8 mouse cellular contexts compared by ENCODE assay signal in genomic region chr2:174075673-174076432, GRCm38 (mm10). TPM values are rescaled to one million over a fixed set of nuclear protein-coding genes. Genes with fewer than 3 reads are reported as not detected.
DNase-seq lines count a peak whose midpoint lies in the region; ATAC-seq lines count a peak whose summit lies in the region.

TSS of gene Stx16 (plus strand) at chr2:174076308.

- peak; percentile 97 for DNase-seq in NIH3T3 (ENCODE audit: low read depth)
- DNase-seq in cerebellum, postnatal 10 days: peak; percentile 96 to 97
- peak; percentile 85 to 90 for DNase-seq in frontal cortex, postnatal 10 days (ENCODE audit: low spot score in 2 of 2)
- peak; percentile 93 to 95 for DNase-seq in layer of hippocampus, postnatal 14 days (ENCODE audit: low spot score in 2 of 2)
- peak; percentile 95 for DNase-seq in lung, postnatal 14 days
- DNase-seq in retina, adult 2 months (ENCODE audit: low read depth, low spot score): peak; percentile 80
- DNase-seq in thymus, postnatal 36 days: peak; percentile 87 to 90

- peaks cover 46% of the 10 kb centered on the region for H3K4me1 ChIP-seq in hindbrain, embryonic 12.5 days

- peak within 1 kb of the TSS; percentile 93 for H3K27ac ChIP-seq in hindbrain, embryonic 12.5 days

- H3K27me3 ChIP-seq in hindbrain, embryonic 12.5 days: no peaks in the 10 kb centered on the region

- H3K9ac ChIP-seq in hindbrain, embryonic 12.5 days: peak within 1 kb of the TSS; percentile 71

- H3K36me3 ChIP-seq in hindbrain, embryonic 12.5 days: no peaks in the 10 kb centered on the region

- ATAC-seq in hindbrain, embryonic 12.5 days (ENCODE audit: low FRiP score): peak; percentile 90

- peak within 1 kb of the TSS; percentile 75 for H3K4me3 ChIP-seq in hindbrain, embryonic 12.5 days

- WGBS in hindbrain, embryonic 12.5 days: under 1% methylated on average over 32 of the region's 32 CpGs

- no peaks in the 10 kb centered on the region for H3K9me3 ChIP-seq in hindbrain, embryonic 12.5 days (replicated peaks)

- peak within 1 kb of the TSS; percentile 91 for H3K4me2 ChIP-seq in hindbrain, embryonic 12.5 days (replicated peaks)

RNA-seq across cellular contexts. Expression of gene Stx16, which starts in this region (rescaled TPM):
- polyA plus RNA-seq in hindbrain, embryonic 12.5 days (2016; fragmentation: Nextera tagmentation; extraction: Ambion mirVana): 12.8 and 13.5 TPM in 2 replicates
- total RNA-seq in layer of hippocampus, postnatal 14 days (2021): 10 to 100 TPM; 50.2 to 51.9 TPM

Comparison
In these comparisons a context has a peak if more than half of its experiments do, and no peak if none do; other contexts are left out.
1. Peak in every context shown above with its lines: DNase-seq, ATAC-seq, H3K4me3 ChIP-seq and H3K27ac ChIP-seq.